Mouse (Mus musculus): ENCODE results near the gene Gm13762. TPM values are rescaled to one million over a fixed set of nuclear protein-coding genes. Genes with fewer than 3 reads are reported as not detected.

Gm13762 gene
- polyA plus RNA-seq (2017; shearing (Covaris generic)): not detected

GRCm38 (mm10) chr2:88980181-88980580 lies at the start of gene Gm13762:
TSS of gene Gm13762 (minus strand) at chr2:88980281.

GRCm38 (mm10) chr2:89018240-89018639 lies 38.2 kb upstream of the Gm13762 start, which contains the start of gene Olfr1216:
TSS of gene Olfr1216 (minus strand) at chr2:89018340.

DNA sequence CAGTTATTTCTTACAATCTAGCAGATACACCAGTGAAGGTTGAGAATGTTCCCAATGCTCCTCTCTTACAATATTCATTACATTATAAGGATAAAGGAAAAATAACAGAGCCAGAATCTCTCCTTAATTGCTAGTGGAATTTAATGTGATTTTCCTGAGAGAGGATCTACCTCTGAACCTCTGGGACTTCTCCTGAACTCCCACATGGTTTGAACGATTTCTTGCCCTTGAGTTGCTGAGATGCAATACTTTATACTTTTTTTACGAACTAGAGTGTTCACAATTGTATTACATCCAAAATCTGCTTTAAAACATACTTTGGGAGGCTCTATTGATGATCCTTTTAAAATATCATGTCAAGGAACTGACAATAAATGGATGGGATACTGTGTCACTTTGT lies 26.8 kb upstream of the Gm13762 start, which contains the start of gene Olfr1215:
Olfr1215 (minus strand) TSS at position 101 of the 400 bp plus-strand sequence.

GRCm38 (mm10) chr2:88992553-88992952 lies 12.5 kb upstream of the Gm13762 start, which contains the start of gene Olfr1214:
TSS of gene Olfr1214 (minus strand) at chr2:88992653.

GRCm38 (mm10) chr2:88953669-88954068 lies 26.4 kb downstream of the Gm13762 start, which contains the start of gene Olfr1212:
TSS of gene Olfr1212 (plus strand) at chr2:88953969.

GRCm38 (mm10) chr2:88938011-88938410 lies 42.1 kb downstream of the Gm13762 start, which contains the start of gene Olfr1211:
TSS of gene Olfr1211 (minus strand) at chr2:88938111.

Other genes starting within 250 kb of the Gm13762 start
- gene Olfr1197, start 247.9 kb downstream of the Gm13762 start, polyA plus RNA-seq (2017; shearing (Covaris generic)): not detected
- gene Olfr1198, start 228.9 kb downstream of the Gm13762 start, polyA plus RNA-seq (2017; shearing (Covaris generic)): 0.16 TPM
- not detected for gene Olfr1199, start 219.8 kb downstream of the Gm13762 start, polyA plus RNA-seq (2017; shearing (Covaris generic))
- not detected for gene Olfr1200, start 209.8 kb downstream of the Gm13762 start, polyA plus RNA-seq (2017; shearing (Covaris generic))
- gene Olfr1201, start 187.2 kb downstream of the Gm13762 start, polyA plus RNA-seq (2017; shearing (Covaris generic)): not detected
- gene Olfr1202, start 165.8 kb downstream of the Gm13762 start, polyA plus RNA-seq (2017; shearing (Covaris generic)): not detected
- gene Olfr1205, start 150.5 kb downstream of the Gm13762 start, polyA plus RNA-seq (2017; shearing (Covaris generic)): not detected
- gene Olfr1204, start 131.0 kb downstream of the Gm13762 start, polyA plus RNA-seq (2017; shearing (Covaris generic)): not detected
- not detected for gene Olfr1206, start 117.0 kb downstream of the Gm13762 start, polyA plus RNA-seq (2017; shearing (Covaris generic))
- not detected for gene Olfr1208, start 78.0 kb downstream of the Gm13762 start, polyA plus RNA-seq (2017; shearing (Covaris generic))
- gene Olfr1209, start 65.1 kb downstream of the Gm13762 start, polyA plus RNA-seq (2017; shearing (Covaris generic)): not detected
- gene Olfr1211, start 42.2 kb downstream of the Gm13762 start, polyA plus RNA-seq (2017; shearing (Covaris generic)): not detected
- gene Olfr1212, start 26.3 kb downstream of the Gm13762 start, polyA plus RNA-seq (2017; shearing (Covaris generic)): not detected
- not detected for gene Olfr1214, start 12.4 kb upstream of the Gm13762 start, polyA plus RNA-seq (2017; shearing (Covaris generic))
- gene Olfr1215, start 26.7 kb upstream of the Gm13762 start, polyA plus RNA-seq (2017; shearing (Covaris generic)): not detected
- not detected for gene Olfr1216, start 38.1 kb upstream of the Gm13762 start, polyA plus RNA-seq (2017; shearing (Covaris generic))
- not detected for gene Olfr1217, start 51.8 kb upstream of the Gm13762 start, polyA plus RNA-seq (2017; shearing (Covaris generic))
- gene Olfr1218, start 80.9 kb upstream of the Gm13762 start, polyA plus RNA-seq (2017; shearing (Covaris generic)): not detected
- not detected for gene Olfr1219, start 103.2 kb upstream of the Gm13762 start, polyA plus RNA-seq (2017; shearing (Covaris generic))
- gene Olfr1220, start 126.6 kb upstream of the Gm13762 start, polyA plus RNA-seq (2017; shearing (Covaris generic)): not detected
- gene Olfr1221, start 137.0 kb upstream of the Gm13762 start, polyA plus RNA-seq (2017; shearing (Covaris generic)): not detected
- not detected for gene Olfr1222, start 152.8 kb upstream of the Gm13762 start, polyA plus RNA-seq (2017; shearing (Covaris generic))
- gene Olfr1223, start 171.3 kb upstream of the Gm13762 start, polyA plus RNA-seq (2017; shearing (Covaris generic)): not detected
- gene Olfr1224-ps1, start 183.8 kb upstream of the Gm13762 start, polyA plus RNA-seq (2017; shearing (Covaris generic)): not detected
- not detected for gene Olfr1225, start 194.4 kb upstream of the Gm13762 start, polyA plus RNA-seq (2017; shearing (Covaris generic))
- not detected for gene Olfr1226, start 219.8 kb upstream of the Gm13762 start, polyA plus RNA-seq (2017; shearing (Covaris generic))

Measured in activated CD4-positive, CD25-positive, alpha-beta regulatory T cell, adult 9 weeks (primary cell).